Mouse (Mus musculus) Patski (cell line): ENCODE results near the gene Rin2. TPM values are rescaled to one million over a fixed set of nuclear protein-coding genes. Genes with fewer than 3 reads are reported as not detected.

Experiments used
- ATAC-seq: fragments of 100-300 bp; one replicate; pipeline ENCODE4 v1.8.0; 2021
- CTCF ChIA-PET: fragments of 350-600 bp; sonication (Branson Sonifier 250); formaldehyde crosslinking; loops from one replicate; lab custom pipeline; 2022; ENCODE audit warnings: inconsistent platforms; lab: Charles Lee
- POLR2A ChIA-PET: fragments of 350-600 bp; sonication (Branson Sonifier 250); formaldehyde crosslinking; loops from one replicate; lab custom pipeline; 2022; ENCODE audit warnings: antibody characterized with exemption, inconsistent platforms; lab: Charles Lee
- DNase-seq: peaks from one replicate; pipeline ENCODE4 v3.0.0-alpha.2; 2011; ENCODE audit warnings: low read depth, low spot score
- H3K27me3 ChIP-seq: fragments of 371-371 bp; one replicate; pipeline ENCODE4 v1.5.1; 2021
- CTCF ChIP-seq: fragments of 100-300 bp; IDR thresholded peaks from one replicate; pipeline ENCODE4 v1.5.1; 2021
- in situ Hi-C: fragments of 300-500 bp; cut with MboI; formaldehyde crosslinking; loops from 3 replicates; pipeline ENCODE4 v1.11.1; 2018; ENCODE audit warnings: low pct_unique_long_range_greater_than_20kb, mixed read lengths
- polyA plus RNA-seq: library from polyadenylated mRNA; unstranded; gene quantifications from one replicate; pipeline ENCODE4 v1.2.3, GENCODE M21; 2021

The Rin2 gene
- polyA plus RNA-seq, 1 experiment from 2014 or later, result 38.7 TPM

- ATAC-seq (no peak), DNase-seq (no peak)
Observed at GRCm38 (mm10) chr2:145684151-145684550, 9.1 kb downstream of the Rin2 start.

GRCm38 (mm10) chr2:145684891-145685290 is 9.9 kb downstream of the Rin2 start:
- TF ChIP-seq CTCF, result no peak
- CTCF ChIA-PET, result no interaction called here
- no peaks in the 10 kb centered on the region for H3K27me3 ChIP-seq
- DNase-seq, result no peak
- no peak for ATAC-seq
- POLR2A ChIA-PET, result interaction anchor here (0.7 kb wide), 1 partner anchor 100 kb away, joined by 3 read pairs; no protein-coding TSS in a partner anchor
- in situ Hi-C loops, result no loop called here

More at GRCm38 (mm10) chr2:145684151-145684550, 9.1 kb downstream of the Rin2 start:
- in situ Hi-C loops, result no loop called here
- CTCF ChIA-PET, result interaction anchor here (0.6 to 1.4 kb wide), 2 partner anchors 13 to 707 kb away, joined by 3 to 6 read pairs; no protein-coding TSS in a partner anchor
- H3K27me3 ChIP-seq, result no peaks in the 10 kb centered on the region
- POLR2A ChIA-PET, result no interaction called here
- TF ChIP-seq CTCF, result no peak

GRCm38 (mm10) chr2:145686017-145686416 is 11.0 kb downstream of the Rin2 start:
- no peak for TF ChIP-seq CTCF
- DNase-seq, result no peak
- no peaks in the 10 kb centered on the region for H3K27me3 ChIP-seq
- ATAC-seq, result peak; percentile 96
- ChIA-PET CTCF (interaction anchor here (1.2 to 1.3 kb wide), 2 partner anchors 8 to 11 kb away, joined by 3 to 5 read pairs; no protein-coding TSS in a partner anchor), POLR2A (interaction anchor here (1.4 kb wide), 1 partner anchor 10 kb away, joined by 3 read pairs; no protein-coding TSS in a partner anchor)
- in situ Hi-C loops, result no loop called here

GRCm38 (mm10) chr2:145691367-145692009 is 16.5 kb downstream of the Rin2 start:
- CTCF ChIA-PET, result no interaction called here
- POLR2A ChIA-PET, result no interaction called here
- no peak for DNase-seq
- no peak for ATAC-seq
- no peaks in the 10 kb centered on the region for H3K27me3 ChIP-seq
- in situ Hi-C loops, result no loop called here
- TF ChIP-seq CTCF, result no peak

GRCm38 (mm10) chr2:145697160-145697559 is 22.1 kb downstream of the Rin2 start:
- ChIA-PET CTCF (interaction anchor here (1.1 to 2.4 kb wide), 4 partner anchors 11 to 87 kb away, joined by 3 to 6 read pairs (median 4); no protein-coding TSS in a partner anchor), POLR2A (no interaction called here)
- no peaks in the 10 kb centered on the region for H3K27me3 ChIP-seq
- no peak for DNase-seq
- ATAC-seq, result no peak
- TF ChIP-seq CTCF, result no peak
- in situ Hi-C loops, result loop anchor here (5.0 kb wide), 1 partner anchor 190 kb away; no protein-coding TSS in a partner anchor

- CTCF ChIA-PET, result interaction anchor here (0.7 to 3.2 kb wide), 14 partner anchors 31 to 217 kb away, joined by 3 to 13 read pairs (median 4); no protein-coding TSS in a partner anchor
Observed at GRCm38 (mm10) chr2:145699414-145700071, 24.5 kb downstream of the Rin2 start.

GRCm38 (mm10) chr2:145700237-145700985 is 25.4 kb downstream of the Rin2 start:
- no peak for DNase-seq
- peak; percentile 86 for ATAC-seq
- H3K27me3 ChIP-seq, result no peaks in the 10 kb centered on the region
- CTCF ChIA-PET, result interaction anchor here (0.7 to 3.2 kb wide), 16 partner anchors 30 to 216 kb away, joined by 3 to 13 read pairs (median 4); no protein-coding TSS in a partner anchor
- in situ Hi-C loops, result loop anchor here (5.0 to 10.0 kb wide), 3 partner anchors 57 to 164 kb away; no protein-coding TSS in a partner anchor
- POLR2A ChIA-PET, result no interaction called here
- TF ChIP-seq CTCF, result no peak

More at GRCm38 (mm10) chr2:145699414-145700071, 24.5 kb downstream of the Rin2 start:
- POLR2A ChIA-PET, result no interaction called here
- ATAC-seq, result peak; percentile 79
- in situ Hi-C loops, result loop anchor here (5.0 to 10.0 kb wide), 4 partner anchors 58 to 188 kb away; no protein-coding TSS in a partner anchor
- H3K27me3 ChIP-seq, result no peaks in the 10 kb centered on the region
- peak; percentile 91 for TF ChIP-seq CTCF
- DNase-seq, result no peak

GRCm38 (mm10) chr2:145701605-145702335 is 26.8 kb downstream of the Rin2 start:
- ATAC-seq (no peak), DNase-seq (no peak)
- in situ Hi-C loops, result loop anchor here (5.0 to 10.0 kb wide), 3 partner anchors 56 to 163 kb away; no protein-coding TSS in a partner anchor
- CTCF ChIA-PET, result interaction anchor here (0.9 to 3.2 kb wide), 6 partner anchors 48 to 159 kb away, joined by 3 to 13 read pairs (median 10); no protein-coding TSS in a partner anchor
- no peaks in the 10 kb centered on the region for H3K27me3 ChIP-seq
- POLR2A ChIA-PET, result no interaction called here
- no peak for TF ChIP-seq CTCF

GRCm38 (mm10) chr2:145704738-145705137 is 29.7 kb downstream of the Rin2 start:
- in situ Hi-C loops, result loop anchor here (5.0 to 10.0 kb wide), 3 partner anchors 53 to 160 kb away; no protein-coding TSS in a partner anchor
- no peaks in the 10 kb centered on the region for H3K27me3 ChIP-seq
- DNase-seq (no peak), ATAC-seq (no peak)
- POLR2A ChIA-PET, result no interaction called here
- CTCF ChIA-PET, result interaction anchor here (1.0 to 1.4 kb wide), 2 partner anchors 52 to 90 kb away, joined by 3 read pairs; no protein-coding TSS in a partner anchor
- no peak for TF ChIP-seq CTCF
